Mouse (Mus musculus) cortical plate, adult 2 months (tissue): ENCODE data around the gene Fam89b. TPM values are rescaled to one million over a fixed set of nuclear protein-coding genes. Genes with fewer than 3 reads are reported as not detected.

ENCODE experiments used
- H3K27ac ChIP-seq: fragments of 200-500 bp; 2 replicates; pipeline ENCODE4 v1.5.1; 2012; ENCODE audit warnings: low read length, control low read depth, inconsistent platforms; ENCODE audit not compliant: insufficient read depth
- H3K4me1 ChIP-seq: fragments of 200-500 bp; 2 replicates; pipeline ENCODE4 v1.6.1; 2011; ENCODE audit warnings: low read length; ENCODE audit not compliant: control insufficient read depth, insufficient read depth
- H3K4me3 ChIP-seq: fragments of 200-500 bp; 2 replicates; pipeline ENCODE4 v1.5.1; 2011; ENCODE audit warnings: mild to moderate bottlenecking, low read length, control low read depth; ENCODE audit not compliant: insufficient read depth
- CTCF ChIP-seq: fragments of 200-500 bp; IDR thresholded peaks from 2 replicates; pipeline ENCODE4 v1.5.1; 2011; ENCODE audit warnings: mild to moderate bottlenecking, control low read depth, low read length; ENCODE audit not compliant: insufficient read depth; ENCODE audit errors: extremely low read depth
- POLR2A ChIP-seq: fragments of 200-500 bp; IDR thresholded peaks from 2 replicates; pipeline ENCODE4 v1.6.1; 2011; ENCODE audit warnings: mild to moderate bottlenecking, low read length, control low read depth; ENCODE audit not compliant: insufficient read depth; ENCODE audit errors: extremely low read depth
- polyA plus RNA-seq: library from polyadenylated mRNA; depleted of rRNA; stranded (reverse); fragments of >200 nt; gene quantifications from 2 replicates; pipeline ENCODE4 v1.2.3, GENCODE M21; 2012; rRNA removed

Fam89b gene
- polyA plus RNA-seq, result 46.7 and 58.6 TPM in 2 replicates

- H3K27ac ChIP-seq, result peak within 1 kb of the TSS; percentile 33; the same call in 1 of the 2 replicates
- H3K4me3 ChIP-seq, result peak within 1 kb of the TSS; percentile 81
- peaks cover 7% of the 10 kb centered on the region; the same call in 1 of the 2 replicates for H3K4me1 ChIP-seq
- TF ChIP-seq POLR2A, result peak; percentile 89
- TF ChIP-seq CTCF, result no peak
Observed at GRCm38 (mm10) chr19:5729444-5729815, at the start of gene Fam89b. TSS of gene Fam89b (minus strand) at chr19:5729653.

GRCm38 (mm10) chr19:5778312-5778711, 48.9 kb upstream of the Fam89b start:
- TF ChIP-seq CTCF (no peak), POLR2A (no peak)
- H3K4me1 ChIP-seq, result no peaks in the 10 kb centered on the region
- H3K4me3 ChIP-seq, result no peak overlapping the region
- no peak overlapping the region for H3K27ac ChIP-seq

- H3K27ac ChIP-seq, result no peak overlapping the region
- no peak for TF ChIP-seq POLR2A
- no peak for TF ChIP-seq CTCF
- H3K4me1 ChIP-seq, result no peaks in the 10 kb centered on the region
- no peak overlapping the region for H3K4me3 ChIP-seq
Observed at GRCm38 (mm10) chr19:5777387-5778032, 48.1 kb upstream of the Fam89b start.

GRCm38 (mm10) chr19:5770925-5771860, 41.7 kb upstream of the Fam89b start, which contains the start of gene Scyl1:
TSS of gene Scyl1 (minus strand) at chr19:5771419.
- Histone ChIP-seq H3K27ac (0 out of 2 replicates have a peak within 1 kb of the TSS, but pooled peaks have one; percentile 11), H3K4me3 (peak within 1 kb of the TSS; percentile 58), H3K4me1 (peaks cover 3% of the 10 kb centered on the region)
- TF ChIP-seq CTCF, result no peak
- peak; percentile 45; the same call in 1 of the 2 replicates for TF ChIP-seq POLR2A

- H3K27ac ChIP-seq, result no peak overlapping the region
- peaks cover 3% of the 10 kb centered on the region for H3K4me1 ChIP-seq
- H3K4me3 ChIP-seq, result peak overlapping the region; percentile 58
- TF ChIP-seq CTCF (no peak), POLR2A (no peak)
Observed at GRCm38 (mm10) chr19:5770311-5770710, 40.9 kb upstream of the Fam89b start.

- H3K4me3 ChIP-seq, result no peak overlapping the region
- TF ChIP-seq POLR2A (no peak), CTCF (no peak)
- no peak overlapping the region for H3K27ac ChIP-seq
- H3K4me1 ChIP-seq, result peaks cover 3% of the 10 kb centered on the region
Observed at GRCm38 (mm10) chr19:5767271-5767670, 37.8 kb upstream of the Fam89b start.

GRCm38 (mm10) chr19:5763163-5763562, 33.7 kb upstream of the Fam89b start:
- Histone ChIP-seq H3K27ac (no peak overlapping the region), H3K4me3 (no peak overlapping the region), H3K4me1 (no peaks in the 10 kb centered on the region)
- TF ChIP-seq POLR2A, result no peak

GRCm38 (mm10) chr19:5758878-5759403, 29.5 kb upstream of the Fam89b start:
- no peak overlapping the region for H3K4me3 ChIP-seq
- H3K27ac ChIP-seq, result no peak overlapping the region
- no peaks in the 10 kb centered on the region for H3K4me1 ChIP-seq
- TF ChIP-seq POLR2A, result no peak
- no peak for TF ChIP-seq CTCF

- no peak overlapping the region for H3K4me3 ChIP-seq
Observed at GRCm38 (mm10) chr19:5756991-5757636, 27.7 kb upstream of the Fam89b start.

More at GRCm38 (mm10) chr19:5756991-5757636, 27.7 kb upstream of the Fam89b start:
- Histone ChIP-seq H3K4me1 (no peaks in the 10 kb centered on the region), H3K27ac (no peak overlapping the region)
- TF ChIP-seq POLR2A, result no peak
- TF ChIP-seq CTCF, result no peak
